Mouse (Mus musculus) urinary bladder, postnatal 10 days (tissue): ENCODE measurements around the gene 1810009A15Rik.
"Not testable (repeated sequence)": the region's sequence is repeated elsewhere in the genome, so short reads cannot be mapped to it uniquely, and the experiment has no call there.

Experiments used
- DNase-seq: peaks from one replicate; pipeline ENCODE4 v3.0.0; 2022; ENCODE audit warnings: low spot score

The 1810009A15Rik gene

GRCm38 (mm10) chr19:8888511-8889385 lies at the start of gene 1810009A15Rik, which contains the start of gene Gm49416:
Gene 1810009A15Rik, plus strand, starts transcription at chr19:8888853.
Gene Gm49416, plus strand, starts transcription at chr19:8888926.
- peak; percentile 83 for DNase-seq

- DNase-seq = no peak
Measured at GRCm38 (mm10) chr19:8839103-8839907, 49.3 kb upstream of the 1810009A15Rik start, which contains the start of gene Gng3. Gene Gng3, minus strand, starts transcription at chr19:8839194.

- no peak for DNase-seq
Measured at GRCm38 (mm10) chr19:8839908-8840791, 48.5 kb upstream of the 1810009A15Rik start.

GRCm38 (mm10) chr19:8841012-8841411 lies 47.6 kb upstream of the 1810009A15Rik start:
- no peak for DNase-seq

- DNase-seq = no peak
Measured at GRCm38 (mm10) chr19:8842961-8843360, 45.7 kb upstream of the 1810009A15Rik start.

- peak; percentile 53 for DNase-seq
Measured at GRCm38 (mm10) chr19:8844371-8845129, 44.1 kb upstream of the 1810009A15Rik start.

- DNase-seq = no peak
Measured at GRCm38 (mm10) chr19:8848356-8848755, 40.3 kb upstream of the 1810009A15Rik start.

GRCm38 (mm10) chr19:8850402-8850901 lies 38.2 kb upstream of the 1810009A15Rik start, which contains the start of gene Lrrn4cl:
Gene Lrrn4cl, plus strand, starts transcription at chr19:8850768.
- DNase-seq = no peak

GRCm38 (mm10) chr19:8851639-8852038 lies 37.0 kb upstream of the 1810009A15Rik start:
- no peak for DNase-seq

- no peak for DNase-seq
Measured at GRCm38 (mm10) chr19:8852236-8852928, 36.3 kb upstream of the 1810009A15Rik start.

GRCm38 (mm10) chr19:8853117-8853516 lies 35.5 kb upstream of the 1810009A15Rik start:
- DNase-seq = no peak

- no peak for DNase-seq
Measured at GRCm38 (mm10) chr19:8857689-8858088, 31.0 kb upstream of the 1810009A15Rik start.

- no peak for DNase-seq
Measured at GRCm38 (mm10) chr19:8859018-8859417, 29.6 kb upstream of the 1810009A15Rik start.

- DNase-seq = no peak
Measured at GRCm38 (mm10) chr19:8864265-8864664, 24.4 kb upstream of the 1810009A15Rik start.

- not testable (repeated sequence) for DNase-seq
Measured at GRCm38 (mm10) chr19:8870381-8870780, 18.3 kb upstream of the 1810009A15Rik start.

GRCm38 (mm10) chr19:8870838-8871237 lies 17.8 kb upstream of the 1810009A15Rik start:
- no peak for DNase-seq

- DNase-seq = peak; percentile 86
Measured at GRCm38 (mm10) chr19:8871267-8872186, 17.1 kb upstream of the 1810009A15Rik start, which contains the start of gene Ubxn1. Gene Ubxn1, plus strand, starts transcription at chr19:8871496.

GRCm38 (mm10) chr19:8872266-8872840 lies 16.3 kb upstream of the 1810009A15Rik start:
- no peak for DNase-seq
